Mouse (Mus musculus): ENCODE data around the gene Dvl3.

Gene Dvl3

GRCm38 (mm10) chr16:20497980-20498676 lies 18.7 kb upstream of the Dvl3 start:
- DNase-seq: no peak

- DNase-seq: peak; percentile 93
These were observed 17.9 kb upstream of the Dvl3 start, which contains the start of gene Eif2b5 for GRCm38 (mm10) chr16:20498677-20499475. Gene Eif2b5 (plus strand): TSS chr16:20498817.

GRCm38 (mm10) chr16:20506000-20506399 lies 10.8 kb upstream of the Dvl3 start:
- no peak for DNase-seq

- no peak for DNase-seq
These were observed 7.4 kb upstream of the Dvl3 start for GRCm38 (mm10) chr16:20509349-20509748.

GRCm38 (mm10) chr16:20511277-20511847 lies 5.4 kb upstream of the Dvl3 start:
- DNase-seq: no peak

GRCm38 (mm10) chr16:20516032-20516431 lies 750 bp upstream of the Dvl3 start:
- no peak for DNase-seq

GRCm38 (mm10) chr16:20517216-20517615 lies 434 bp downstream of the Dvl3 start:
- DNase-seq: no peak

GRCm38 (mm10) chr16:20517701-20518374 lies 1.1 kb downstream of the Dvl3 start:
- peak; percentile 24 for DNase-seq

- DNase-seq: no peak
These were observed 7.1 kb downstream of the Dvl3 start for GRCm38 (mm10) chr16:20523886-20524285.

- no peak for DNase-seq
These were observed 12.0 kb downstream of the Dvl3 start for GRCm38 (mm10) chr16:20528779-20529178.

GRCm38 (mm10) chr16:20529375-20529774 lies 12.6 kb downstream of the Dvl3 start:
- no peak for DNase-seq

GRCm38 (mm10) chr16:20530941-20531340 lies 14.2 kb downstream of the Dvl3 start:
- DNase-seq: no peak

- no peak for DNase-seq
These were observed 18.0 kb downstream of the Dvl3 start for GRCm38 (mm10) chr16:20534617-20535295.

GRCm38 (mm10) chr16:20535296-20536080 lies 18.7 kb downstream of the Dvl3 start, which contains the start of gene Ap2m1:
Gene Ap2m1 (plus strand): TSS chr16:20535478.
- DNase-seq: peak; percentile 93

- DNase-seq: no peak
These were observed 19.4 kb downstream of the Dvl3 start for GRCm38 (mm10) chr16:20536081-20536665.

- peak; percentile 20 for DNase-seq
These were observed 20.3 kb downstream of the Dvl3 start for GRCm38 (mm10) chr16:20537071-20537471.

- DNase-seq: no peak
These were observed 21.0 kb downstream of the Dvl3 start for GRCm38 (mm10) chr16:20537601-20538320.

GRCm38 (mm10) chr16:20539649-20540048 lies 22.9 kb downstream of the Dvl3 start:
- no peak for DNase-seq

- no peak for DNase-seq
These were observed 23.7 kb downstream of the Dvl3 start for GRCm38 (mm10) chr16:20540438-20540837.

- DNase-seq: no peak
These were observed 28.9 kb downstream of the Dvl3 start for GRCm38 (mm10) chr16:20545696-20546095.

- DNase-seq: no peak
These were observed 30.6 kb downstream of the Dvl3 start for GRCm38 (mm10) chr16:20547423-20547822.
